Mouse (Mus musculus): ENCODE measurements around the gene Ormdl3.

DNA sequence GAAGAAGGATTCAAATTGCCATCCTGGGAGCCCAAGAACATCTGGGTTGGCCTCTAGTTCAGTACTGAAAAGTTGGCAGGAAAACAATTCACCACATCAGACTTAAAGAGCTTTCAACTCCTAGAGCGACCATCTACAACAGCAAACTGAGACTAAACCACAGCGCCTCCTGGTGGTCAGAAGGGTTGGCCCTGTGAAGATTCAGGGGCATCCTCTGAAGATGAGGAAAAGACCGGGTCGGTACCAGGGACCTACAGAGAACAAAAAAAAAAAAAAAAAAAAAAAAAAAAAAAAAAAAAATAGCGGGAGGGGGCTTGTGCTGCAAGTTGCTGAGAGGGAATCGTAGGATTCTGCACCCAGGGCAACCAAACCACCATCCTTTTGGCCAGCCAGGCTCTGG is 10.2 kb upstream of the Ormdl3 start:
- no peak for TF ChIP-seq USF1 (IDR thresholded peaks at IDR 0.05; ENCODE audit: low read depth)
- no peak for TF ChIP-seq POLR2A (IDR thresholded peaks at IDR 0.05; ENCODE audit: insufficient read length, low read depth)
- no peak for TF ChIP-seq E2F4 (IDR thresholded peaks at IDR 0.05; ENCODE audit: insufficient read depth)
- no peak for TF ChIP-seq MYOG (IDR thresholded peaks at IDR 0.05; ENCODE audit: control insufficient read depth in 1 of 3, insufficient read depth in 1 of 3, insufficient read length in 2 of 3, low read depth in 2 of 3)
- no peak for TF ChIP-seq MAX (IDR thresholded peaks at IDR 0.05; ENCODE audit: low read depth)
- TF ChIP-seq MYOD1 (IDR thresholded peaks at IDR 0.05; ENCODE audit: control insufficient read depth in 1 of 3, insufficient read length in 2 of 3, low read depth in 2 of 3), result no peak

Data from myocyte (in vitro differentiated cells).